Mouse (Mus musculus): Measurements from ENCODE around the gene Cs.

DNA sequence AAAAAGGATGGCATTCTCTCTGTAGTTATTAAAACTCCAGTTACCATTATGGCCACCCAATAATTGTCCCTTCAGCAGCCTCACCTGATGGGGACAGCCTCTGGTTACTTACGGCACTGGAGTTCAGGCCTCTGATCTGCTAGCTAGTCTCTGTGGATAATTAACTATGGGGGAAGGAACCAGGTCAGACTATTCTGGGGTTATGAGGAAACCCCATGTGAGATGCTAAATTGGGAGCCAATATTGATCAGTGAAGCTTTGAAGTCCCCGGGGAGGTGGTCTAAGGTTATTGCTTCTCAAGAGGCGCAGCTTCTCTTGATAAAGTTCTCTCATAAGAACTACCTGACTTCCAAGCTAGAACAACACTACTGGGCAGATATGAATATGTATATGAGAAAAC is 1.3 kb upstream of the Cs start:
- TF ChIP-seq CTCF (IDR thresholded peaks at IDR 0.05; ENCODE audit: borderline replicate concordance, insufficient read depth, low read length) (no peak), POLR2A (IDR thresholded peaks at IDR 0.05; ENCODE audit: low read depth, low read length) (no peak)
